Mouse (Mus musculus): ENCODE results near the gene Itpr2. TPM values are rescaled to one million over a fixed set of nuclear protein-coding genes. Genes with fewer than 3 reads are reported as not detected.

The Itpr2 gene
- polyA plus RNA-seq (2016; fragmentation: Nextera tagmentation; extraction: Ambion mirVana) = 32.4 and 40.7 TPM in 2 replicates

GRCm38 (mm10) chr6:146501866-146502804, at the start of gene Itpr2:
TSS of gene Itpr2 (minus strand) at chr6:146502223.
- H3K4me3 ChIP-seq = peak within 1 kb of the TSS; percentile 68
- peak; percentile 96 for ATAC-seq (ENCODE audit: insufficient number of reproducible peaks, low FRiP score)
- H3K27me3 ChIP-seq (replicated peaks) = no peaks in the 10 kb centered on the region
- H3K9ac ChIP-seq = peak within 1 kb of the TSS; percentile 81
- H3K27ac ChIP-seq (ENCODE audit: poor library complexity, severe bottlenecking) = peak within 1 kb of the TSS; percentile 84
- H3K4me1 ChIP-seq (replicated peaks) = peaks cover 37% of the 10 kb centered on the region
- peak within 1 kb of the TSS; percentile 81 for H3K4me2 ChIP-seq
- no peaks in the 10 kb centered on the region for H3K36me3 ChIP-seq
- WGBS = 1% methylated on average over 59 of the region's 70 CpGs
- no peaks in the 10 kb centered on the region for H3K9me3 ChIP-seq (replicated peaks)

DNA sequence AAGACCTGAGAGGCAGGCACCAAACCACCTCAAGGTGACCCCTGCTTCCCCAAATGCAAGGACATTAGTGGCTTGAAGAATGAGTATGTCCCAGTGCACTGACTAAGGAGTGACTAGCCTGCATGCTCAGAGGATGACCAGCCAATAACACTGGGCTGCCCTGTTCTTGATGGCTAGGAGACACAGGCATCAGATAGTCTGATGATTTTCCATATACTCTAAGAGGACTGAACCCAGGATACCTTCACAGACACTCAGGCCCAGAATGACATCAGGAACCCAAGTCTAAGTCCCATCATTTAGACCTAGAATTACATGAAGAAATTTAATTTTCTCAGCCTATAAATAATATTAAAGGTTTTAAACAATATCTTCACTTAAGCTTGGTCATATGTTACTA, 49.3 kb upstream of the Itpr2 start:
- Histone ChIP-seq H3K36me3 (peaks cover 79% of the 10 kb centered on the region), H3K4me1 (replicated peaks) (no peaks in the 10 kb centered on the region), H3K9ac (no peak overlapping the region), H3K4me2 (no peak overlapping the region), H3K9me3 (replicated peaks) (0 out of 2 replicates have a peak, but pooled peaks cover 4% of the 10 kb centered on the region), H3K4me3 (no peak overlapping the region), H3K27me3 (replicated peaks) (no peaks in the 10 kb centered on the region), H3K27ac (ENCODE audit: poor library complexity, severe bottlenecking) (no peak overlapping the region)
- ATAC-seq (ENCODE audit: insufficient number of reproducible peaks, low FRiP score) = no peak

- H3K27ac ChIP-seq (ENCODE audit: poor library complexity, severe bottlenecking) = no peak overlapping the region
- peaks cover 78% of the 10 kb centered on the region for H3K36me3 ChIP-seq
- H3K4me2 ChIP-seq = no peak overlapping the region
- 77% methylated on average over 2 of the region's 2 CpGs for WGBS
- H3K9me3 ChIP-seq (replicated peaks) = no peaks in the 10 kb centered on the region
- H3K4me3 ChIP-seq = no peak overlapping the region
- peaks cover 6% of the 10 kb centered on the region for H3K4me1 ChIP-seq (replicated peaks)
- H3K27me3 ChIP-seq (replicated peaks) = no peaks in the 10 kb centered on the region
- no peak overlapping the region for H3K9ac ChIP-seq
- ATAC-seq (ENCODE audit: insufficient number of reproducible peaks, low FRiP score) = no peak
These were observed 48.4 kb upstream of the Itpr2 start for GRCm38 (mm10) chr6:146550421-146550820.

DNA sequence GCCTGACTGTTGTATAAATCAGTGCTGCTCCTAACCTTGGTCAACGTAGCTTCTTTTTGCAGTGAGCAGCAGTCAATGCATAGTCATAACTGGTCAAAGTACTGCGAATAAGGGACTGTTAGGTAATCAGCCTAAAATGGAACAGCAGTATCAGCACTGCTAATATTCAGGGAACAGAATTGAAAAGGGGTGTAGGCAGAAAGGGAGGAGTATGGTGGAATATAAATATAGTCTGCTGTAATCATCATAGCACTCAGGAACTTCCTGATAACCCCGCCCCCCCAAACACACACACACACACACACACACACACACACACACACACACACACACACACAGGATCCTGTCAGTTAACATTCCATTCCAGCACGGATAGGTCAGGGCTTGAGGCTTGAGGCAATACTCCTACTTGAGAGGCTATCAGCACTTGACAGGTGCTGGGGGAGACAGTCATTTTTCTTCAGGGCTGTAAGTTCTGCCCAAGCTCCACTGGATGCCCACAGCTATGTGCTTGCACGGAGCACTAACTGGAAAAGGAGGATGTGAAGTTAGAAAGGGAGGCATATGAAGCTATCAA, 43.4 kb upstream of the Itpr2 start:
- Histone ChIP-seq H3K9me3 (replicated peaks) (no peaks in the 10 kb centered on the region), H3K4me3 (no peak overlapping the region), H3K36me3 (peaks cover 35% of the 10 kb centered on the region), H3K9ac (peak overlapping the region; percentile 41; the same call in 1 of the 2 replicates), H3K27me3 (replicated peaks) (no peaks in the 10 kb centered on the region), H3K4me1 (replicated peaks) (peaks cover 19% of the 10 kb centered on the region), H3K27ac (ENCODE audit: poor library complexity, severe bottlenecking) (peak overlapping the region; percentile 94), H3K4me2 (peak overlapping the region; percentile 21; the same call in 1 of the 2 replicates)
- peak; percentile 73 for ATAC-seq (ENCODE audit: insufficient number of reproducible peaks, low FRiP score)
- 44% methylated on average over 4 of the region's 5 CpGs for WGBS

DNA sequence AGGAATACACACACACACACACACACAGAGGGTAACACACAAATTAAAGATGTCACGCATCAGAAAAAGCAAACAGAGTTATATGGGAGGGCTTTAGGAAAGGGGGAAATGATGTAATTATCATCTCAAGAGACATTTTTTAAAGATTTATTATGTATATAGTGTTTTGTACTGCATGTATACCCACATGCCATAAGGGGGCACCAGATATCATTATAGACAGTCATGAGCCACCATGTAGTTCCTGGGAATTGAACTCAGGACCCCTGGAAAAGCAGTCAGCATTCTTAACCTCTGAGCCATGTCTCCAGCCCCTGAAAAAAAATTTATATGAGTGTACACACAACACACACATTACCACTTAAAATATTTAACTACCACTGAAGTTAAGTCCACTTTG, 42.6 kb upstream of the Itpr2 start:
- H3K36me3 ChIP-seq = peaks cover 30% of the 10 kb centered on the region
- H3K27me3 ChIP-seq (replicated peaks) = no peaks in the 10 kb centered on the region
- no peak overlapping the region for H3K4me3 ChIP-seq
- no peak overlapping the region for H3K4me2 ChIP-seq
- ATAC-seq (ENCODE audit: insufficient number of reproducible peaks, low FRiP score) = no peak
- peaks cover 22% of the 10 kb centered on the region for H3K4me1 ChIP-seq (replicated peaks)
- H3K27ac ChIP-seq (ENCODE audit: poor library complexity, severe bottlenecking) = peak overlapping the region; percentile 94
- 84% methylated on average over 1 of the region's 1 CpGs for WGBS
- H3K9me3 ChIP-seq (replicated peaks) = no peaks in the 10 kb centered on the region
- no peak overlapping the region for H3K9ac ChIP-seq

DNA sequence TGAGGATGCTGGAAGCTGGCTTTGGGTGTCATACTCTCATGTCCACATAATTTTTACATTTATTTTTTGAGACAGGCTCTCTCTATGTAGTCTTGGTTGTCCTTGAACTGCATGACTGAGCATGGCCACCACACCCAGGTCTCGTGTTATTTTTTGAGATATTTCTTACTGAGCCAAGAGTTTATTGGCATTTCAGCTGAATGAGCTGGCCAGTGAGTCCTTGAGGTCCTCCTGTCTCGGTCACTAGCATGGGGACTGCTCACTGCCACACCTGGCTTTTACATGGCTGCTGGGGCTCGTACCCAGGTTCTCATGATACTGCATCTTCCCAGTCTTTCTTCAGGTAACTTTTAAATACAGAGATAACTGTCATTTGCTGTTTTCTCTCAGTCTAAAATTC, 38.4 kb upstream of the Itpr2 start:
- Histone ChIP-seq H3K36me3 (no peaks in the 10 kb centered on the region), H3K4me3 (no peak overlapping the region), H3K9me3 (replicated peaks) (peaks cover 7% of the 10 kb centered on the region), H3K27me3 (replicated peaks) (no peaks in the 10 kb centered on the region), H3K9ac (no peak overlapping the region), H3K4me1 (replicated peaks) (peaks cover 43% of the 10 kb centered on the region), H3K4me2 (no peak overlapping the region), H3K27ac (ENCODE audit: poor library complexity, severe bottlenecking) (no peak overlapping the region)
- WGBS = 81% methylated on average over 3 of the region's 3 CpGs
- no peak for ATAC-seq (ENCODE audit: insufficient number of reproducible peaks, low FRiP score)

GRCm38 (mm10) chr6:146538661-146539060, 36.6 kb upstream of the Itpr2 start:
- no peak; the same call in 1 of the 2 replicates for ATAC-seq (ENCODE audit: insufficient number of reproducible peaks, low FRiP score)
- peak overlapping the region; percentile 7 for H3K27ac ChIP-seq (ENCODE audit: poor library complexity, severe bottlenecking)
- H3K4me1 ChIP-seq (replicated peaks) = peaks cover 33% of the 10 kb centered on the region
- H3K9me3 ChIP-seq (replicated peaks) = peaks cover 7% of the 10 kb centered on the region
- H3K36me3 ChIP-seq = no peaks in the 10 kb centered on the region
- no peak overlapping the region for H3K4me2 ChIP-seq
- H3K27me3 ChIP-seq (replicated peaks) = no peaks in the 10 kb centered on the region
- no peak overlapping the region for H3K9ac ChIP-seq
- 49% methylated on average over 4 of the region's 4 CpGs for WGBS
- no peak overlapping the region for H3K4me3 ChIP-seq

GRCm38 (mm10) chr6:146538071-146538470, 36.0 kb upstream of the Itpr2 start:
- H3K36me3 ChIP-seq = no peaks in the 10 kb centered on the region
- H3K4me3 ChIP-seq = no peak overlapping the region
- H3K27ac ChIP-seq (ENCODE audit: poor library complexity, severe bottlenecking) = peak overlapping the region; percentile 75
- no peak overlapping the region for H3K9ac ChIP-seq
- no peak for ATAC-seq (ENCODE audit: insufficient number of reproducible peaks, low FRiP score)
- no peaks in the 10 kb centered on the region for H3K27me3 ChIP-seq (replicated peaks)
- WGBS = 56% methylated on average over 2 of the region's 2 CpGs
- H3K4me1 ChIP-seq (replicated peaks) = peaks cover 33% of the 10 kb centered on the region
- no peak overlapping the region for H3K4me2 ChIP-seq
- H3K9me3 ChIP-seq (replicated peaks) = peaks cover 7% of the 10 kb centered on the region

DNA sequence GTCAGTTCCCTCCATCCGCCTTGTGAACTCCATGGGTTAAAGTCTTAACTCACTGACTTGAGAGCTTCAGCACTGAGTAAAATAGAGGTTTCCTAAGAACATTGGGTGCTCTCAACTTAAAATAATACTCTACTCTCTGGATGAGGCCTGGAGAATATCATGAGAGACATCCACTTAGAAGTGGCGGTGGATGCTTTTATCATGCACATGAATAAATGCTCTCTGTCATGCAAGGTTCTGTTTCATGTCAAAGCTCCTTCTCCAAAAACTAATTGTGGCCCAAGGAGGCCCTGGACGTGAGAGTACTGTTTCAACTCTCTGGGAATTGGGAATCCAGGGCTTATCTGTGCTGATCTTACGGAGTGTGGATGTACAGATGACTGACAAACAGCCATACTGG, 35.1 kb upstream of the Itpr2 start:
- WGBS = 43% methylated on average over 4 of the region's 4 CpGs
- H3K27ac ChIP-seq (ENCODE audit: poor library complexity, severe bottlenecking) = peak overlapping the region; percentile 75

DNA sequence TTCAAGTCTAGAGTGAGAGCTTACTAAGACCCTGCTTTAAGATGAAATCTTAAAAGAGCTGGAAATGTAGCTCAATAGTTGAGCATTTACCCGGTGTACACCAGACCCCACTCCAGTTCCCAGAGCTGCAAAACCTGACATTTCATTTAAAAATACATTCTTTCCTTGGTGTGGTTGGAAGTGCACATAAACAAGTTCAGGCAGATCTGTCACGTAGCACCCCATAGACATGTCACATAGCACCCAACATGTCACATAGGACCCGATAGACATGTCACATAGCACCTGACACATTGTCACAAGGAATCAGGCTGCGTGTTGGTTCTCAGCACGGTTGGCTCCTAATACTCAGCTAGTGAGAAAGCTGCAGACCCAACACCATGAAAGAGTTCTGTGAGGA, 33.5 kb upstream of the Itpr2 start:
- no peaks in the 10 kb centered on the region for H3K36me3 ChIP-seq
- peaks cover 35% of the 10 kb centered on the region for H3K4me1 ChIP-seq (replicated peaks)
- H3K4me3 ChIP-seq = no peak overlapping the region
- no peak overlapping the region for H3K9ac ChIP-seq
- no peaks in the 10 kb centered on the region for H3K27me3 ChIP-seq (replicated peaks)
- ATAC-seq (ENCODE audit: insufficient number of reproducible peaks, low FRiP score) = no peak
- H3K27ac ChIP-seq (ENCODE audit: poor library complexity, severe bottlenecking) = no peak overlapping the region
- no peak overlapping the region for H3K4me2 ChIP-seq
- H3K9me3 ChIP-seq (replicated peaks) = peaks cover 7% of the 10 kb centered on the region
- WGBS = 73% methylated on average over 5 of the region's 5 CpGs

More for the DNA sequence above, 35.1 kb upstream of the Itpr2 start:
- peak; percentile 40; the same call in 1 of the 2 replicates for ATAC-seq (ENCODE audit: insufficient number of reproducible peaks, low FRiP score)
- Histone ChIP-seq H3K4me1 (replicated peaks) (peaks cover 33% of the 10 kb centered on the region), H3K4me3 (no peak overlapping the region), H3K9me3 (replicated peaks) (peaks cover 7% of the 10 kb centered on the region), H3K27me3 (replicated peaks) (no peaks in the 10 kb centered on the region), H3K9ac (no peak overlapping the region), H3K36me3 (no peaks in the 10 kb centered on the region), H3K4me2 (no peak overlapping the region)

DNA sequence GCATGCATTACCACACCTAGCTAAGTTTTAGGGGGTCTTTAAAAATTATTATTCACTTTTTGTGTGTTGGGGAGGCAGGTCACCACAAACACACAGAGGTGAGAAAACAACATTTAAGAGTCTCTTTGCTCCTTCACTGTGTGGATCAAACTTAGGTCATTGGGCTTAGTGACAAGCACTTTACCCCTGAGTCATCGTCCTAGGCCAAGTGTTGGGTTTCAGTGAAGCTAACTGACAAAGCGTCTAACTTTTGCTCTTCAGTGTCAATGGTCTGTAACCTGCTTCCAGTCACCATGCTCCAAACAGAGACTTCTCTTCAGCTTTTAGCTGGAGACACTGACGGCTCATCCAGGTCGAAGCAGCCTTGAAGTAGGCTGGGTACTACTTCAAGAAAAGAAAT, 31.1 kb upstream of the Itpr2 start:
- no peak overlapping the region for H3K4me3 ChIP-seq
- H3K9me3 ChIP-seq (replicated peaks) = peaks cover 7% of the 10 kb centered on the region
- H3K4me1 ChIP-seq (replicated peaks) = peaks cover 27% of the 10 kb centered on the region
- no peak for ATAC-seq (ENCODE audit: insufficient number of reproducible peaks, low FRiP score)
- no peak overlapping the region for H3K4me2 ChIP-seq
- no peaks in the 10 kb centered on the region for H3K27me3 ChIP-seq (replicated peaks)
- no peaks in the 10 kb centered on the region for H3K36me3 ChIP-seq
- no peak overlapping the region for H3K27ac ChIP-seq (ENCODE audit: poor library complexity, severe bottlenecking)
- 73% methylated on average over 4 of the region's 4 CpGs for WGBS
- H3K9ac ChIP-seq = no peak overlapping the region

All from heart, embryonic 12.5 days (tissue).